Mouse (Mus musculus): ENCODE results near the gene Mier1. TPM values are rescaled to one million over a fixed set of nuclear protein-coding genes. Genes with fewer than 3 reads are reported as not detected.

Gene Mier1
- total and polyA plus RNA-seq, 3 experiments: 18.7 to 41.1 (median 22.3) TPM

GRCm38 (mm10) chr4:103098532-103098931 lies 15.7 kb upstream of the Mier1 start:
- no peaks in the 10 kb centered on the region for H3K27me3 ChIP-seq (ENCODE audit: control insufficient read depth in 1 of 2, insufficient read depth in 2 of 2, low read length in 2 of 2)
- no peak for TF ChIP-seq POLR2A (IDR thresholded peaks at IDR 0.05; ENCODE audit: control insufficient read depth in 1 of 2, insufficient read depth in 1 of 2, low read depth in 1 of 2, low read length in 2 of 2, poor library complexity in 1 of 2)
- TF ChIP-seq MAX (IDR thresholded peaks at IDR 0.05; ENCODE audit: low read length): no peak
- TF ChIP-seq HCFC1 (IDR thresholded peaks at IDR 0.05; ENCODE audit: low read depth, low read length): no peak
- TF ChIP-seq SMC3 (IDR thresholded peaks at IDR 0.05; ENCODE audit: low read depth, low read length): no peak
- TF ChIP-seq CHD1 (IDR thresholded peaks at IDR 0.05; ENCODE audit: low read depth, low read length): no peak
- TF ChIP-seq TBP (IDR thresholded peaks at IDR 0.05; ENCODE audit: low read depth, low read length): no peak

GRCm38 (mm10) chr4:103112651-103113050 lies 1.5 kb upstream of the Mier1 start:
- H3K79me2 ChIP-seq (ENCODE audit: control insufficient read depth, insufficient read depth, low read length, poor library complexity): peaks cover 12% of the 10 kb centered on the region
- peak overlapping the region; percentile 0; the same call in 1 of the 2 replicates for H3K9ac ChIP-seq (ENCODE audit: control insufficient read depth, low read depth, low read length, poor library complexity, severe bottlenecking)
- TF ChIP-seq GABPA (IDR thresholded peaks at IDR 0.05; ENCODE audit: low read depth, low read length) (no peak), UBTF (IDR thresholded peaks at IDR 0.05; ENCODE audit: borderline replicate concordance, insufficient read depth, low read depth, low read length) (no peak), KAT2A (conservative IDR thresholded peaks at IDR 0.05; ENCODE audit: low read depth, low read length) (no peak), JUND (IDR thresholded peaks at IDR 0.05; ENCODE audit: low read depth, low read length) (no peak), USF2 (IDR thresholded peaks at IDR 0.05; ENCODE audit: borderline replicate concordance in 1 of 2, insufficient read depth in 1 of 2, low read depth in 1 of 2, low read length in 2 of 2) (no peak)
- H3K36me3 ChIP-seq (ENCODE audit: control insufficient read depth in 1 of 2, insufficient read depth in 2 of 2, low read length in 2 of 2): peaks cover 0 to 7% of the 10 kb centered on the region in 2 experiments; a peak in 2 of 4 replicates
- H3K9me3 ChIP-seq (replicated peaks; ENCODE audit: insufficient read depth, low read length): no peaks in the 10 kb centered on the region
- no peak for DNase-seq (ENCODE audit: low read depth, low spot score)
- H3K27ac ChIP-seq (ENCODE audit: control insufficient read depth, low read depth, low read length): no peak overlapping the region
- H3K4me3 ChIP-seq (ENCODE audit: control insufficient read depth in 1 of 2, insufficient read depth in 1 of 2, low read depth in 2 of 2, low read length in 2 of 2): peak overlapping the region in 1 of 2 experiments; percentile 97; a peak in 2 of 4 replicates
- H3K27me3 ChIP-seq (ENCODE audit: control insufficient read depth in 1 of 2, insufficient read depth in 2 of 2, low read length in 2 of 2): no peaks in the 10 kb centered on the region
- peaks cover 5 to 7% of the 10 kb centered on the region in 2 experiments; a peak in 3 of 4 replicates for H3K4me1 ChIP-seq (ENCODE audit: control insufficient read depth in 1 of 2, insufficient read depth in 2 of 2, low read length in 2 of 2)

More at GRCm38 (mm10) chr4:103098532-103098931, 15.7 kb upstream of the Mier1 start:
- Histone ChIP-seq H3K27ac (ENCODE audit: control insufficient read depth, low read depth, low read length) (no peak overlapping the region), H3K9me3 (replicated peaks; ENCODE audit: insufficient read depth, low read length) (no peaks in the 10 kb centered on the region), H3K36me3 (ENCODE audit: control insufficient read depth in 1 of 2, insufficient read depth in 2 of 2, low read length in 2 of 2) (no peaks in the 10 kb centered on the region), H3K9ac (ENCODE audit: control insufficient read depth, low read depth, low read length, poor library complexity, severe bottlenecking) (no peak overlapping the region), H3K4me1 (ENCODE audit: control insufficient read depth in 1 of 2, insufficient read depth in 2 of 2, low read length in 2 of 2) (no peaks in the 10 kb centered on the region), H3K4me3 (ENCODE audit: control insufficient read depth in 1 of 2, insufficient read depth in 1 of 2, low read depth in 2 of 2, low read length in 2 of 2) (no peak overlapping the region), H3K79me2 (ENCODE audit: control insufficient read depth, insufficient read depth, low read length, poor library complexity) (no peaks in the 10 kb centered on the region)
- DNase-seq (ENCODE audit: low read depth, low spot score): no peak

GRCm38 (mm10) chr4:103113402-103113801 lies 788 bp upstream of the Mier1 start:
- peaks cover 0 to 7% of the 10 kb centered on the region in 2 experiments; a peak in 2 of 4 replicates for H3K36me3 ChIP-seq (ENCODE audit: control insufficient read depth in 1 of 2, insufficient read depth in 2 of 2, low read length in 2 of 2)
- no peaks in the 10 kb centered on the region for H3K27me3 ChIP-seq (ENCODE audit: control insufficient read depth in 1 of 2, insufficient read depth in 2 of 2, low read length in 2 of 2)
- peaks cover 5 to 7% of the 10 kb centered on the region in 2 experiments for H3K4me1 ChIP-seq (ENCODE audit: control insufficient read depth in 1 of 2, insufficient read depth in 2 of 2, low read length in 2 of 2)
- no peak for DNase-seq (ENCODE audit: low read depth, low spot score)
- peak overlapping the region; percentile 94 for H3K9ac ChIP-seq (ENCODE audit: control insufficient read depth, low read depth, low read length, poor library complexity, severe bottlenecking)
- peak overlapping the region; percentile 96 to 97 for H3K4me3 ChIP-seq (ENCODE audit: control insufficient read depth in 1 of 2, insufficient read depth in 1 of 2, low read depth in 2 of 2, low read length in 2 of 2)
- TF ChIP-seq MAX (IDR thresholded peaks at IDR 0.05; ENCODE audit: low read length) (no peak), GABPA (IDR thresholded peaks at IDR 0.05; ENCODE audit: low read depth, low read length) (no peak), POLR2AphosphoS5 (IDR thresholded peaks at IDR 0.05; ENCODE audit: borderline replicate concordance, low read depth, low read length) (no peak), POLR2AphosphoS2 (IDR thresholded peaks at IDR 0.05; ENCODE audit: low read length) (no peak), TBP (IDR thresholded peaks at IDR 0.05; ENCODE audit: low read depth, low read length) (no peak), SMC3 (IDR thresholded peaks at IDR 0.05; ENCODE audit: low read depth, low read length) (no peak), ZC3H11A (IDR thresholded peaks at IDR 0.05; ENCODE audit: low read depth, low read length) (no peak), HCFC1 (IDR thresholded peaks at IDR 0.05; ENCODE audit: low read depth, low read length) (no peak), ZNF384 (IDR thresholded peaks at IDR 0.05; ENCODE audit: low read depth, low read length) (no peak), CHD2 (IDR thresholded peaks at IDR 0.05; ENCODE audit: low read length) (no peak), MAFK (IDR thresholded peaks at IDR 0.05; ENCODE audit: borderline replicate concordance, low read depth, low read length) (no peak), TCF12 (IDR thresholded peaks at IDR 0.05; ENCODE audit: low read depth, low read length) (no peak), ZKSCAN1 (IDR thresholded peaks at IDR 0.05; ENCODE audit: low read depth, low read length) (no peak), MEF2A (IDR thresholded peaks at IDR 0.05; ENCODE audit: extremely low read depth, insufficient replicate concordance, low read depth, low read length, poor library complexity, severe bottlenecking) (no peak), ELF1 (IDR thresholded peaks at IDR 0.05; ENCODE audit: low read depth, low read length) (no peak), MAZ (IDR thresholded peaks at IDR 0.05; ENCODE audit: low read depth, low read length) (no peak), RCOR1 (IDR thresholded peaks at IDR 0.05; ENCODE audit: low read depth, low read length) (no peak)
- H3K79me2 ChIP-seq (ENCODE audit: control insufficient read depth, insufficient read depth, low read length, poor library complexity): peaks cover 12% of the 10 kb centered on the region
- no peaks in the 10 kb centered on the region for H3K9me3 ChIP-seq (replicated peaks; ENCODE audit: insufficient read depth, low read length)
- peak overlapping the region; percentile 35 for H3K27ac ChIP-seq (ENCODE audit: control insufficient read depth, low read depth, low read length)

Measured in MEL (cell line).